Mouse (Mus musculus): ENCODE measurements around the gene Kcnab1.
"Not testable (repeated sequence)": the region's sequence is repeated elsewhere in the genome, so short reads cannot be mapped to it uniquely, and the experiment has no call there.

The Kcnab1 gene

GRCm38 (mm10) chr3:65365921-65366710, 256.9 kb downstream of the Kcnab1 start:
- no peak for DNase-seq (ENCODE audit: low spot score in 2 of 2)

GRCm38 (mm10) chr3:65367944-65368343, 258.8 kb downstream of the Kcnab1 start:
- DNase-seq (ENCODE audit: low spot score in 2 of 2) = no peak

- DNase-seq (ENCODE audit: low spot score in 2 of 2) = no peak
Observed at GRCm38 (mm10) chr3:65372552-65372951, 263.4 kb downstream of the Kcnab1 start.

- no peak for DNase-seq (ENCODE audit: low spot score in 2 of 2)
Observed at GRCm38 (mm10) chr3:65373594-65374182, 264.5 kb downstream of the Kcnab1 start.

GRCm38 (mm10) chr3:65374729-65375128, 265.5 kb downstream of the Kcnab1 start:
- no peak for DNase-seq (ENCODE audit: low spot score in 2 of 2)

GRCm38 (mm10) chr3:65378724-65379123, 269.5 kb downstream of the Kcnab1 start:
- DNase-seq (ENCODE audit: low spot score in 2 of 2) = no peak

GRCm38 (mm10) chr3:65379884-65380539, 270.8 kb downstream of the Kcnab1 start:
- no peak for DNase-seq (ENCODE audit: low spot score in 2 of 2)

GRCm38 (mm10) chr3:65381094-65381493, 271.9 kb downstream of the Kcnab1 start:
- no peak for DNase-seq (ENCODE audit: low spot score in 2 of 2)

GRCm38 (mm10) chr3:65384431-65384830, 275.2 kb downstream of the Kcnab1 start:
- no peak for DNase-seq (ENCODE audit: low spot score in 2 of 2)

GRCm38 (mm10) chr3:65385771-65386170, 276.6 kb downstream of the Kcnab1 start:
- DNase-seq (ENCODE audit: low spot score in 2 of 2) = no peak

GRCm38 (mm10) chr3:65391222-65391783, 282.1 kb downstream of the Kcnab1 start:
- DNase-seq (ENCODE audit: low spot score in 2 of 2) = no peak

GRCm38 (mm10) chr3:65391784-65392420, 282.7 kb downstream of the Kcnab1 start:
- DNase-seq (ENCODE audit: low spot score in 2 of 2) = peak in 1 of 2 experiments; percentile 12

GRCm38 (mm10) chr3:65392421-65392817, 283.2 kb downstream of the Kcnab1 start, which contains the start of gene Ssr3:
Gene Ssr3, minus strand, starts transcription at chr3:65392623.
- peak; percentile 96 to 97 for DNase-seq (ENCODE audit: low spot score in 2 of 2)

GRCm38 (mm10) chr3:65395111-65395510, 285.9 kb downstream of the Kcnab1 start:
- not testable (repeated sequence) for DNase-seq (ENCODE audit: low spot score in 2 of 2)

- DNase-seq (ENCODE audit: low spot score in 2 of 2) = no peak
Observed at GRCm38 (mm10) chr3:65396835-65397504, 287.8 kb downstream of the Kcnab1 start.

- no peak for DNase-seq (ENCODE audit: low spot score in 2 of 2)
Observed at GRCm38 (mm10) chr3:65397566-65397965, 288.4 kb downstream of the Kcnab1 start.

- no peak for DNase-seq (ENCODE audit: low spot score in 2 of 2)
Observed at GRCm38 (mm10) chr3:65405781-65406180, 296.6 kb downstream of the Kcnab1 start.

- no peak for DNase-seq (ENCODE audit: low spot score in 2 of 2)
Observed at GRCm38 (mm10) chr3:65407891-65408290, 298.7 kb downstream of the Kcnab1 start.

GRCm38 (mm10) chr3:65416571-65416970, 307.4 kb downstream of the Kcnab1 start:
- no peak for DNase-seq (ENCODE audit: low spot score in 2 of 2)

GRCm38 (mm10) chr3:65417913-65418594, 308.9 kb downstream of the Kcnab1 start:
- DNase-seq (ENCODE audit: low spot score in 2 of 2) = no peak

GRCm38 (mm10) chr3:65419706-65420105, 310.5 kb downstream of the Kcnab1 start:
- DNase-seq (ENCODE audit: low spot score in 2 of 2) = no peak

Data from frontal cortex, postnatal 14 days (tissue).